Mouse (Mus musculus) heart, embryonic 10.5 days (tissue): ENCODE measurements around the gene Lasp1. TPM values are rescaled to one million over a fixed set of nuclear protein-coding genes. Genes with fewer than 3 reads are reported as not detected.

ENCODE experiments used
- DNase-seq: peaks from one replicate; pipeline ENCODE4 v3.0.0-alpha.2; 2017; ENCODE audit warnings: low spot score
- H3K27ac ChIP-seq: fragments of 300-500 bp; sonication (generic); 2 replicates; pipeline ENCODE4 v1.5.1; 2016; ENCODE audit warnings: mild to moderate bottlenecking
- H3K27me3 ChIP-seq: fragments of 300-500 bp; sonication (generic); 2 replicates; pipeline ENCODE4 v1.6.1; 2016; ENCODE audit warnings: mild to moderate bottlenecking; ENCODE audit not compliant: poor library complexity, insufficient read depth, severe bottlenecking
- H3K36me3 ChIP-seq: fragments of 300-500 bp; sonication (generic); 2 replicates; pipeline ENCODE4 v1.6.1; 2016; ENCODE audit warnings: mild to moderate bottlenecking, moderate library complexity
- H3K4me1 ChIP-seq: fragments of 300-500 bp; sonication (generic); 2 replicates; pipeline ENCODE4 v1.6.1; 2016; ENCODE audit warnings: mild to moderate bottlenecking
- H3K4me3 ChIP-seq: fragments of 300-500 bp; sonication (generic); 2 replicates; pipeline ENCODE4 v1.5.1; 2016; ENCODE audit warnings: mild to moderate bottlenecking, moderate library complexity
- H3K9me3 ChIP-seq: fragments of 300-500 bp; sonication (generic); 2 replicates; pipeline ENCODE4 v1.6.1; 2016; ENCODE audit warnings: mild to moderate bottlenecking, moderate library complexity
- WGBS: fragments of 180-500 bp; shearing (Covaris S2); methylation state at CpG from one replicate; pipeline ENCODE4 v1.1.7; 2016; 5-methylcytosine and 5-hydroxymethylcytosine counted together
- polyA plus RNA-seq: library from polyadenylated mRNA; unstranded; fragments of >200 nt; fragmentation: Nextera tagmentation; extraction: Ambion mirVana; gene quantifications from 2 replicates; pipeline ENCODE4 v1.2.1, GENCODE M21; 2016

Lasp1 gene
- polyA plus RNA-seq, 1 experiment from 2014 or later, result 65.1 TPM

DNA sequence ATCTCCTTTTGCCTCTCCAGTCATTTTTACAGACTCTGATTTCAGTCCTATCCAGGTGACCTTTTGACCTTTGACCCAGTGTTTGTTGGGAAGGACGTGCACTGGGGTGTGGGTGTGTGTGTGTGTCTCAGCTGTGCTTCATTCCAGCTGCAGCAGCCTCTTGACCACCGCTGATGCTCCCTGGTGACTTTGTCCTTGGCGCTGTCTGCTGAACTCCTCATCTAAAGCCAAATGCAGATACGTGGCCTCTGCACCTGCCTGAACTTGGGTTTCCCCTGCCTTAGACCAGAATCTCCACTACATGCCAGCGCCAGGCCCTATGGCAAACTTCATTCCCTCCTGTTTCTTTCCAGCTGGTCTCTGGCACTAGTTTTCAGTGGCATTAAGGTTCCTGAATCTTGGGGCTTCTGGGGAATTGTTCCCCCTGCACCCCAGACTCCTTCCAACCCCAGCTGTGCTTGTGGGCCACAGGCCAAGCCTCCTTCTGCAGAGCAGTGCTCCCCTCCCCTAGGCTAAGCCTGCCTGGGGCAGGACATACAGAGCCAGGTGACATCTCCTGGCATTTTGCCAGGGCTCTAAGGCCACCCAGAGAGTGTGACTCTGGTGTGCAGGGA lies 9.9 kb downstream of the Lasp1 start:
- DNase-seq, result no peak
- H3K9me3 ChIP-seq, result no peaks in the 10 kb centered on the region
- peaks cover 95% of the 10 kb centered on the region for H3K4me1 ChIP-seq
- no peaks in the 10 kb centered on the region for H3K27me3 ChIP-seq
- H3K27ac ChIP-seq, result peak overlapping the region; percentile 77
- 0 out of 2 replicates have a peak overlapping the region, but pooled peaks have one; percentile 9 for H3K4me3 ChIP-seq
- 45% methylated on average over 5 of the region's 5 CpGs for WGBS
- peaks cover 32% of the 10 kb centered on the region for H3K36me3 ChIP-seq

DNA sequence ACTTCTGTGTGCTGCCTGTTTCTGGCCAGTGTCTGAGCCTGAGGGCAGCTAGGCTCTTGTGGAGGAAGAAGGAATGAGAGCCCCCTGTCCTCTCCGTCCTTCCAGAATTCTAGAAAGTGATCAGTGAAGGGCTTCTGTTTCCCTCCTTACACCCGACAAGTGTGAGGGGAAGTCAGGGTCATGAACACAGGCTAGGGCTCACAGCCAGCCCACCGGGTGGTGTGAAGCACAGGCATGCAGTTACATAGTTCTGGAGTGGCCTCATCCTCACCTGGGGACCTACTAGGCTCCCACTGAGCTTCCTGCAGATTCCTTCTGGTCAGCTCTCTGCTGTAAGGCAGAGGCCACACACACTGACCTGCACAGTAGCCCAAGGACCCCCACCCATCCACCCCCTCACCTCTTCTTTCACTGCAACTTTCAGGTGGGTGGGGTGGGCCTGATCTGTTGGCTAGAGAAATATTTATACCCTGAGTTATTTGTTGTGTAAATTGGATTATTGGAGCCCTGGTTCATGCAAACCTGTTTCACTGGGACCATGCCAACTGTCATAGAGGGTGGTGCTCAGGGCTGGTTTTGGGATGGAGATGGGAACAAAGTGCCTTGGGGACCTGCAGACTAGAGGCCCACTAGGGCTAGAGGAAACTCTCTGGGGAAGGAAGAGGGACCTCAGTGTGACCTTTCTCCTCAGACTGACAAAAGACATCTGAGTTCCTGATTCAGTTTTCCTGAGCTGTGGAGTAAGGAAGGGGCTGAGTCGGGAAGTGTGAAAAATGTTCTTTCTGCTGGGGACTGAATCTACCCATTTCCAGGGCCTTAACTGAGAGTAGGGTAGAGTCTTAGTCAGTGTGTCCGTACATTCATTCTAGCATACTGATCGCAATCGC lies 10.7 kb downstream of the Lasp1 start:
- no peak overlapping the region for H3K4me3 ChIP-seq
- H3K27ac ChIP-seq, result peak overlapping the region; percentile 77
- no peaks in the 10 kb centered on the region for H3K27me3 ChIP-seq
- H3K9me3 ChIP-seq, result no peaks in the 10 kb centered on the region
- DNase-seq, result no peak
- WGBS, result 54% methylated on average over 7 of the region's 7 CpGs
- peaks cover 40% of the 10 kb centered on the region for H3K36me3 ChIP-seq
- peaks cover 95% of the 10 kb centered on the region for H3K4me1 ChIP-seq

GRCm38 (mm10) chr11:97810356-97810755 lies 11.6 kb downstream of the Lasp1 start:
- H3K9me3 ChIP-seq, result no peaks in the 10 kb centered on the region
- no peaks in the 10 kb centered on the region for H3K27me3 ChIP-seq
- peaks cover 95% of the 10 kb centered on the region for H3K4me1 ChIP-seq
- no peak for DNase-seq
- WGBS, result 50% methylated on average over 7 of the region's 7 CpGs
- H3K27ac ChIP-seq, result 0 out of 2 replicates have a peak overlapping the region, but pooled peaks have one; percentile 16
- no peak overlapping the region for H3K4me3 ChIP-seq
- peaks cover 48% of the 10 kb centered on the region for H3K36me3 ChIP-seq

DNA sequence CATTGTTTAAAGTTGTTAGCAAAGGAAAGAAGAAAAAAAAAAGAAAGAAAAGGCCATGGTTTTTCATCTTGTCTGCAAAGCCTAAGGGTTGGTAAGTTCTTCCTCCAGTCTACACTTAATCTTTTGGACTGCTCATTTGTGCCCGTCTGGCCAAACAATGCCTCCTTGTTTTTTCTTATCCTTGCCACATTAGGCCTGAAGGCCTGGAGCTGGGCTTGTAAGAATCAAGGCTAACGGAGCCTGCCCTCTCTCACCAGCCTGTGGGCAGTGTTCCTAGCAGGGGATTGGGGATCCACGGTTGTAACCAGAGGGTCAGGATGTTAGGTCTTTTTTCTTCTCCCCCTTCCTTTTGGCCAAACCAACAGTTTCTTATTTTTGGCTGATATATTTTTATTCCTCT lies 12.2 kb downstream of the Lasp1 start:
- H3K27ac ChIP-seq, result no peak overlapping the region
- no peak for DNase-seq

GRCm38 (mm10) chr11:97811569-97812362 lies 13.0 kb downstream of the Lasp1 start:
- H3K27me3 ChIP-seq, result no peaks in the 10 kb centered on the region
- 41% methylated on average over 12 of the region's 13 CpGs for WGBS
- no peak for DNase-seq
- peaks cover 60% of the 10 kb centered on the region for H3K36me3 ChIP-seq
- H3K4me3 ChIP-seq, result peak overlapping the region; percentile 10; the same call in 1 of the 2 replicates
- no peaks in the 10 kb centered on the region for H3K9me3 ChIP-seq
- peaks cover 95% of the 10 kb centered on the region for H3K4me1 ChIP-seq
- H3K27ac ChIP-seq, result peak overlapping the region; percentile 69

More for the DNA sequence above, 12.2 kb downstream of the Lasp1 start:
- Histone ChIP-seq H3K4me1 (peaks cover 95% of the 10 kb centered on the region), H3K27me3 (no peaks in the 10 kb centered on the region), H3K36me3 (peaks cover 54% of the 10 kb centered on the region), H3K4me3 (no peak overlapping the region), H3K9me3 (no peaks in the 10 kb centered on the region)
- 45% methylated on average over 3 of the region's 3 CpGs for WGBS

DNA sequence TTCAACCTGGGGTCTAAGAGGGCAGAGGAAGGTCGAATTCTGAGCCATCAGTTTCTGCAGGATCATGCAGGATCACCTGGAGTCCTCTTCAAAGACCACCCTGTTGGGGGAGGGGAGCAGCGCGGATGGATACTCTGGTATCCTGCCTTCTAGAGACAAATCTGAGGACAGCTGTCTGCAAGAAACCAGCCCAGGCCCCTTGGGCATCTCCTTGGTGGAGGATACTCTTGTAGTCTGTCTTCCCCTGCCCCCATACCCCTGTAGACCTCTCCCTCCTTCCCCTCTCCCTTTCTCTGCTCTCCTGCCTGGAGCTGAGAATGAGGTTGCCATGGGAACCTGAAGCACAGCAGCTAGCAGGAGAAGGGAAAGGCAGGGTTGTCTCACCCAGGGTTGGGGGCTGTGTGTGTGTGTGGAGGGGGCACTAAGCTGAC lies 13.7 kb downstream of the Lasp1 start:
- H3K4me3 ChIP-seq, result peak overlapping the region; percentile 10; the same call in 1 of the 2 replicates
- DNase-seq, result no peak
- no peaks in the 10 kb centered on the region for H3K27me3 ChIP-seq
- WGBS, result 42% methylated on average over 3 of the region's 3 CpGs
- H3K9me3 ChIP-seq, result no peaks in the 10 kb centered on the region
- peaks cover 57% of the 10 kb centered on the region for H3K36me3 ChIP-seq
- peaks cover 98% of the 10 kb centered on the region for H3K4me1 ChIP-seq
- peak overlapping the region; percentile 69 for H3K27ac ChIP-seq

- peak overlapping the region; percentile 69; the same call in 1 of the 2 replicates for H3K27ac ChIP-seq
- H3K4me1 ChIP-seq, result peaks cover 98% of the 10 kb centered on the region
- DNase-seq, result no peak
- H3K27me3 ChIP-seq, result no peaks in the 10 kb centered on the region
- H3K4me3 ChIP-seq, result no peak overlapping the region
- H3K36me3 ChIP-seq, result peaks cover 54% of the 10 kb centered on the region
- H3K9me3 ChIP-seq, result no peaks in the 10 kb centered on the region
- WGBS, result 45% methylated on average over 7 of the region's 7 CpGs
Observed at GRCm38 (mm10) chr11:97813085-97813484, 14.3 kb downstream of the Lasp1 start.

DNA sequence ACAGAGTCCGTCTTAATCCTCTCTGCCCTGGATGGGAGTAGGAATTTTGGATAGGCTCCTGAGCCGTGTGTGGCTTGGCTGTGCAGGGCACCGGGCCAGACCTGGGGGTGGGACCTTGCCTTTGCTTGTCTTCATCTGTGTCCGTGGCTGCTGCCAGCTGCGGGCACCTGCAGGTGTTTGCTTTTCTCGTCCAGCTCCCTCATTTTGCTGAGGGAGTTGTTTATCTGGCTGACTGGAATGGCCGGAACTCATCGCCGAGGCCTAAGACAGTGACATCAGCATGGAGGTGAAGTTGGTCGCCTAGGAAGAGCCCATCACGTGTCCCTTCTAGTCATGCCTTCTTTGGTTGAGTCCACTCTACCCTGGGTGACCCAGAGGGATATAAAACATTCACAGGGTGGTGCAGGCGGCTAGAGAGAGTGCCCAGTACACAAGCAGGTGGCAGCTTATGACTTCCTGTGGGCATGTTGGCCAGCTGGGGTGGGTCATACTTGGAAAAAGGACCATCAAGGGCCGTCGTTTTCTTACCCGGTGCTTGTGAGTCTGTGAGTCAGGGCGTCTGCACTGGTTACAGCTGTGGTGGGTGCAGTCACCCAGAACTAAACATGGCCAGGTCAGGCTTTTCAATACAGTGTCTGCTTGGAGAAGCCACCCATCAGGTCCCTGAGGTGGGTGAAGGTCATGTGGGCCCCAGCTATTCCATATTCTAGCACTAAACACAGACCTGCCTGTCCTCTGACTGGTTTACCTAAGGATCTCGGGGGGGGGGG lies 15.1 kb downstream of the Lasp1 start:
- Histone ChIP-seq H3K27me3 (no peaks in the 10 kb centered on the region), H3K27ac (no peak overlapping the region), H3K9me3 (no peaks in the 10 kb centered on the region), H3K36me3 (peaks cover 49% of the 10 kb centered on the region), H3K4me1 (peaks cover 98% of the 10 kb centered on the region), H3K4me3 (no peak overlapping the region; the same call in 1 of the 2 replicates)
- DNase-seq, result no peak
- 78% methylated on average over 17 of the region's 17 CpGs for WGBS

DNA sequence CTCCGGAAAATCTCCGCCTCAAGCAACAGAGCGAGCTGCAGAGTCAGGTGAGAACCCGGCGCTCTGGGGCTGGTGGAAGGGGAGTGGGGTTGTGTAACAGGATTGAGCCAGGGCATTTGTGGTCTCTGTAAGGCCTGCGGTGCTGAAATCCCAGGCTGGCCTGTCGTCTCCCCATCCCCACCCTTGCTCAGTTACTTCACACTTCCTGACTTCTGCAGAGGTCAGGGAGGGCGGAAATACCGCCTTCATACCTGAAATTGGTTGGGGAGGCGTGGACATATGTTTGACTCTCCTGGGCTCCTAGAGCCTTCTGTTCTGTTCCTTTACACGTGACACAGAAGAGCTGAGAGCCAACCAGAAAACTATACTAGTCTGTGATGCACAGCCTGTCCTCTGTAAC lies 16.9 kb downstream of the Lasp1 start:
- Histone ChIP-seq H3K4me1 (peaks cover 99% of the 10 kb centered on the region), H3K27me3 (no peaks in the 10 kb centered on the region), H3K9me3 (no peaks in the 10 kb centered on the region), H3K27ac (peak overlapping the region; percentile 45), H3K36me3 (peaks cover 49% of the 10 kb centered on the region), H3K4me3 (no peak overlapping the region)
- no peak for DNase-seq
- 75% methylated on average over 11 of the region's 11 CpGs for WGBS

GRCm38 (mm10) chr11:97816176-97816575 lies 17.4 kb downstream of the Lasp1 start:
- H3K9me3 ChIP-seq, result no peaks in the 10 kb centered on the region
- no peak overlapping the region for H3K27ac ChIP-seq
- 80% methylated on average over 5 of the region's 5 CpGs for WGBS
- no peaks in the 10 kb centered on the region for H3K27me3 ChIP-seq
- H3K4me3 ChIP-seq, result no peak overlapping the region
- H3K36me3 ChIP-seq, result peaks cover 53% of the 10 kb centered on the region
- peaks cover 99% of the 10 kb centered on the region for H3K4me1 ChIP-seq
- DNase-seq, result no peak

GRCm38 (mm10) chr11:97816916-97817315 lies 18.1 kb downstream of the Lasp1 start:
- Histone ChIP-seq H3K36me3 (peaks cover 58% of the 10 kb centered on the region), H3K9me3 (no peaks in the 10 kb centered on the region), H3K4me3 (no peak overlapping the region), H3K4me1 (peaks cover 99% of the 10 kb centered on the region), H3K27ac (peak overlapping the region; percentile 89), H3K27me3 (no peaks in the 10 kb centered on the region)
- no peak for DNase-seq
- 47% methylated on average over 9 of the region's 9 CpGs for WGBS

DNA sequence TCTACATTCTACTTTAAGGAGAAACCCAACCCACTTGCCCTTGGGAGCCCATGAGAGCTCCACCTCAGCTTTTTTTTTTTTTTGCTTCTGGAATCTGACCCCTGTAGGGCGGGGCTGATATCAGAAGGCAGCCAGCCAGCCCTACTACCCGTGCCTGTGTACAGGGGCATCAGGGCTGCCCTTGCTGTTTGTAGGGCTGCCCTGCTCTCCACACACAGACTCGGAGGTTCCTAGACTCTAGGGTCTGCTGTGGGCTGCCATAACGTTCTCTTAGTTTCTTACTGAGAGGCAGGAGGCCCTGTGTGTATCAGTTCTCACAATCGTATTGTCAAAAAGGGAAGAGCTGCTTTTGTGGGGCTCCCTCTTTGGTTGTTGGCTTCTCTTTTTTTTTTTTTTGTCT lies 18.6 kb downstream of the Lasp1 start:
- DNase-seq, result no peak
- Histone ChIP-seq H3K9me3 (no peaks in the 10 kb centered on the region), H3K4me1 (peaks cover 94% of the 10 kb centered on the region), H3K36me3 (peaks cover 58% of the 10 kb centered on the region), H3K27me3 (no peaks in the 10 kb centered on the region), H3K4me3 (no peak overlapping the region), H3K27ac (peak overlapping the region; percentile 89)
- WGBS, result 33% methylated on average over 5 of the region's 5 CpGs
